Mouse (Mus musculus) hindlimb bud, embryonic 11.5 days (tissue): ENCODE data around the gene Hebp2.

Source experiments
- DNase-seq: peaks from one replicate; pipeline ENCODE4 v3.0.0-alpha.2; 2012; ENCODE audit warnings: low read depth, low spot score; ENCODE audit errors: extremely low spot score

Gene Hebp2

GRCm38 (mm10) chr10:18511496-18511895 lies 34.4 kb downstream of the Hebp2 start:
- no peak for DNase-seq

- DNase-seq = no peak
Observed at GRCm38 (mm10) chr10:18510663-18511062, 35.2 kb downstream of the Hebp2 start.

GRCm38 (mm10) chr10:18508586-18508985 lies 37.3 kb downstream of the Hebp2 start:
- no peak for DNase-seq

GRCm38 (mm10) chr10:18507869-18508473 lies 37.9 kb downstream of the Hebp2 start:
- DNase-seq = no peak

GRCm38 (mm10) chr10:18506501-18506946 lies 39.4 kb downstream of the Hebp2 start:
- DNase-seq = no peak

GRCm38 (mm10) chr10:18505690-18506089 lies 40.2 kb downstream of the Hebp2 start:
- no peak for DNase-seq

GRCm38 (mm10) chr10:18501997-18502396 lies 43.9 kb downstream of the Hebp2 start:
- no peak for DNase-seq

- no peak for DNase-seq
Observed at GRCm38 (mm10) chr10:18497066-18497465, 48.8 kb downstream of the Hebp2 start.

GRCm38 (mm10) chr10:18494249-18494648 lies 51.6 kb downstream of the Hebp2 start:
- no peak for DNase-seq

GRCm38 (mm10) chr10:18493010-18493894 lies 52.6 kb downstream of the Hebp2 start:
- DNase-seq = no peak

GRCm38 (mm10) chr10:18491952-18492351 lies 53.9 kb downstream of the Hebp2 start:
- DNase-seq = no peak

GRCm38 (mm10) chr10:18489936-18490335 lies 55.9 kb downstream of the Hebp2 start:
- DNase-seq = no peak
